Mouse (Mus musculus) forebrain, embryonic 12.5 days (tissue): ENCODE data around the gene Prr7. TPM values are rescaled to one million over a fixed set of nuclear protein-coding genes. Genes with fewer than 3 reads are reported as not detected.

Experiments used
- ATAC-seq: fragments of 200-750 bp; cut with Nextera tagmentation; 2 replicates; pipeline ENCODE4 v1.8.0; 2017; ENCODE audit warnings: moderate TSS enrichment; ENCODE audit not compliant: low FRiP score
- H3K27ac ChIP-seq: fragments of 300-500 bp; sonication (generic); 2 replicates; pipeline ENCODE4 v1.5.1; 2016; ENCODE audit warnings: mild to moderate bottlenecking
- H3K27me3 ChIP-seq: fragments of 300-500 bp; sonication (generic); 2 replicates; pipeline ENCODE4 v1.6.1; 2016; ENCODE audit warnings: mild to moderate bottlenecking
- H3K36me3 ChIP-seq: fragments of 300-500 bp; sonication (generic); replicated peaks from 2 replicates; pipeline ENCODE4 v1.6.1; 2016; ENCODE audit warnings: mild to moderate bottlenecking
- H3K4me1 ChIP-seq: fragments of 300-500 bp; sonication (generic); 2 replicates; pipeline ENCODE4 v1.6.1; 2016
- H3K4me2 ChIP-seq: fragments of 300-500 bp; sonication (generic); 2 replicates; pipeline ENCODE4 v1.6.1; 2016; ENCODE audit warnings: mild to moderate bottlenecking, moderate library complexity
- H3K4me3 ChIP-seq: fragments of 300-500 bp; sonication (generic); replicated peaks from 2 replicates; pipeline ENCODE4 v1.5.1; 2016; ENCODE audit warnings: mild to moderate bottlenecking
- H3K9ac ChIP-seq: fragments of 300-500 bp; sonication (generic); 2 replicates; pipeline ENCODE4 v1.6.1; 2016; ENCODE audit warnings: mild to moderate bottlenecking
- H3K9me3 ChIP-seq: fragments of 300-500 bp; sonication (generic); 2 replicates; pipeline ENCODE4 v1.6.1; 2016
- WGBS: fragments of 180-500 bp; shearing (Covaris S2); methylation state at CpG from one replicate; pipeline ENCODE4 v1.1.7; 2016; 5-methylcytosine and 5-hydroxymethylcytosine counted together
- microRNA-seq: library from miRNA; unstranded; fragments of <30 nt; microRNA quantifications from one replicate; pipeline ENCODE4, GENCODE M21; 2017
- polyA plus RNA-seq: library from polyadenylated mRNA; unstranded; fragments of >200 nt; fragmentation: Nextera tagmentation; extraction: Ambion mirVana; gene quantifications from 2 replicates; pipeline ENCODE4 v1.2.1, GENCODE M21; 2016

Gene Prr7
- polyA plus RNA-seq, 1 experiment from 2014 or later, result 2.7 TPM

GRCm38 (mm10) chr13:55519606-55520005 lies 55.5 kb downstream of the Prr7 start:
- Histone ChIP-seq H3K36me3 (no peaks in the 10 kb centered on the region; the same call in 1 of the 2 replicates), H3K9me3 (no peaks in the 10 kb centered on the region), H3K27me3 (peaks cover 10% of the 10 kb centered on the region; the same call in 1 of the 2 replicates), H3K9ac (no peak overlapping the region), H3K4me3 (no peak overlapping the region), H3K4me2 (no peak overlapping the region), H3K27ac (no peak overlapping the region), H3K4me1 (no peaks in the 10 kb centered on the region)
- WGBS, result 81% methylated on average over 4 of the region's 4 CpGs
- ATAC-seq, result no peak

GRCm38 (mm10) chr13:55522730-55523129 lies 58.7 kb downstream of the Prr7 start:
- Histone ChIP-seq H3K9ac (no peak overlapping the region), H3K4me3 (no peak overlapping the region), H3K4me2 (no peak overlapping the region), H3K9me3 (no peaks in the 10 kb centered on the region), H3K36me3 (no peaks in the 10 kb centered on the region; the same call in 1 of the 2 replicates), H3K27ac (no peak overlapping the region), H3K27me3 (peaks cover 4% of the 10 kb centered on the region; the same call in 1 of the 2 replicates), H3K4me1 (no peaks in the 10 kb centered on the region)
- no peak for ATAC-seq
- 64% methylated on average over 8 of the region's 8 CpGs for WGBS

Small RNAs within 50 kb of the gene (microRNA-seq; reads per million reads assigned to microRNA genes)
- gene Mir6943, result 0.73 reads per million
- gene Mir6944, result 155 reads per million, percentile 54 among the genes with 10 or more reads in this experiment
- gene Mir6945, result 2.2 reads per million

Other genes with a start within 250 kb of the Prr7 start
- 316 and 328 TPM in 2 replicates for gene Prelid1, start 143.8 kb upstream of the Prr7 start, polyA plus RNA-seq
- 96.9 and 97.7 TPM in 2 replicates for gene Rab24, start 142.3 kb upstream of the Prr7 start, polyA plus RNA-seq
- 35.5 and 39.1 TPM in 2 replicates for gene Mxd3, start 134.4 kb upstream of the Prr7 start, polyA plus RNA-seq
- gene Lman2, start 101.5 kb upstream of the Prr7 start, polyA plus RNA-seq, result 82.7 TPM in 2 replicates
- gene Rgs14, start 94.5 kb upstream of the Prr7 start, polyA plus RNA-seq, result 0.64 TPM in 1 of 2 replicates, not detected in the other
- not detected in 2 replicates for gene Slc34a1, start 66.1 kb upstream of the Prr7 start, polyA plus RNA-seq
- not detected in 2 replicates for gene Pfn3, start 49.0 kb upstream of the Prr7 start, polyA plus RNA-seq
- gene F12, start 37.5 kb upstream of the Prr7 start, polyA plus RNA-seq, result not detected in 2 replicates
- gene Grk6, start 19.2 kb upstream of the Prr7 start, polyA plus RNA-seq, result 54.2 and 58.1 TPM in 2 replicates
- gene Dbn1, start 23.8 kb downstream of the Prr7 start, polyA plus RNA-seq, result 591 and 654 TPM in 2 replicates
- gene Pdlim7, start 49.4 kb downstream of the Prr7 start, polyA plus RNA-seq, result 139 and 147 TPM in 2 replicates
- 3.3 and 3.7 TPM in 2 replicates for gene Dok3, start 65.0 kb downstream of the Prr7 start, polyA plus RNA-seq
- gene Ddx41, start 72.4 kb downstream of the Prr7 start, polyA plus RNA-seq, result 69.9 and 73.3 TPM in 2 replicates
- 61.6 and 64.7 TPM in 2 replicates for gene Fam193b, start 106.9 kb downstream of the Prr7 start, polyA plus RNA-seq
- 115 and 118 TPM in 2 replicates for gene Tmed9, start 109.5 kb downstream of the Prr7 start, polyA plus RNA-seq
- gene B4galt7, start 135.6 kb downstream of the Prr7 start, polyA plus RNA-seq, result 31.4 and 31.7 TPM in 2 replicates
- 68.1 and 73.2 TPM in 2 replicates for gene Caml, start 158.7 kb downstream of the Prr7 start, polyA plus RNA-seq
- 47.4 and 52.4 TPM in 2 replicates for gene Ddx46, start 170.8 kb downstream of the Prr7 start, polyA plus RNA-seq
- 68.7 and 71.2 TPM in 2 replicates for gene B230219D22Rik, start 228.9 kb downstream of the Prr7 start, polyA plus RNA-seq